In genomic region chr19:11912037-11912532, GRCm38 (mm10) we compare ENCODE assay signal across 8 mouse cellular contexts. TPM values are rescaled to one million over a fixed set of nuclear protein-coding genes. Genes with fewer than 3 reads are reported as not detected.
DNase-seq lines count a peak whose midpoint lies in the region; ATAC-seq and TF ChIP-seq lines count a peak whose summit lies in the region.

Gene Patl1 (plus strand): TSS chr19:11912399.

- WGBS in embryonic facial prominence, embryonic 13.5 days, result under 1% methylated on average over 23 of the region's 53 CpGs
- WGBS in kidney, adult 2 months, result under 1% methylated on average over 53 of the region's 53 CpGs
- WGBS in limb, embryonic 12.5 days, result under 1% methylated on average over 48 of the region's 53 CpGs
- WGBS in midbrain, embryonic 15.5 days, result under 1% methylated on average over 44 of the region's 53 CpGs
- 1% methylated on average over 53 of the region's 53 CpGs for WGBS in spleen, adult 2 months

- no peaks in the 10 kb centered on the region for H3K9me3 ChIP-seq in embryonic facial prominence, embryonic 13.5 days
- no peaks in the 10 kb centered on the region for H3K9me3 ChIP-seq in limb, embryonic 12.5 days
- H3K9me3 ChIP-seq in midbrain, embryonic 15.5 days, result no peaks in the 10 kb centered on the region

- no peak for TF ChIP-seq POLR2A in kidney, adult 2 months (IDR thresholded peaks at IDR 0.05; ENCODE audit: low read depth, low read length)
- peak; percentile 66 for TF ChIP-seq POLR2A in spleen, adult 2 months (IDR thresholded peaks at IDR 0.05; ENCODE audit: low read depth, low read length)

- peak; percentile 94 for DNase-seq in 3134 (ENCODE audit: extremely low read depth, insufficient read length, low spot score)
- peak; percentile 99 for DNase-seq in adrenal gland, postnatal 36 days
- DNase-seq in heart, adult 18-20 months, result peak; percentile 97 to 99
- peak; percentile 99 for DNase-seq in kidney, adult 2 months
- peak; percentile 95 to 96 for DNase-seq in spleen, adult 2 months (ENCODE audit: low read depth in 1 of 2, low spot score in 2 of 2)

- peaks cover 16% of the 10 kb centered on the region for H3K4me1 ChIP-seq in embryonic facial prominence, embryonic 13.5 days
- H3K4me1 ChIP-seq in kidney, adult 2 months (ENCODE audit: control insufficient read depth, insufficient read depth, low read length), result peaks cover 8% of the 10 kb centered on the region; the same call in 1 of the 2 replicates
- H3K4me1 ChIP-seq in limb, embryonic 12.5 days (replicated peaks), result peaks cover 8% of the 10 kb centered on the region
- peaks cover 28% of the 10 kb centered on the region for H3K4me1 ChIP-seq in midbrain, embryonic 15.5 days
- H3K4me1 ChIP-seq in spleen, adult 2 months (ENCODE audit: control insufficient read depth, insufficient read depth, insufficient read length), result peaks cover 3% of the 10 kb centered on the region

- H3K27ac ChIP-seq in embryonic facial prominence, embryonic 13.5 days, result peak within 1 kb of the TSS; percentile 93
- peak within 1 kb of the TSS; percentile 89 for H3K27ac ChIP-seq in kidney, adult 2 months (ENCODE audit: insufficient read depth, low read depth, low read length)
- peak within 1 kb of the TSS; percentile 95 for H3K27ac ChIP-seq in limb, embryonic 12.5 days
- peak within 1 kb of the TSS; percentile 90 for H3K27ac ChIP-seq in midbrain, embryonic 15.5 days
- peak within 1 kb of the TSS; percentile 82 for H3K27ac ChIP-seq in spleen, adult 2 months (ENCODE audit: insufficient read depth, low read length)

- no peaks in the 10 kb centered on the region for H3K27me3 ChIP-seq in embryonic facial prominence, embryonic 13.5 days
- H3K27me3 ChIP-seq in kidney, adult 2 months (replicated peaks; ENCODE audit: control insufficient read depth, insufficient read depth, low read length), result no peaks in the 10 kb centered on the region
- H3K27me3 ChIP-seq in limb, embryonic 12.5 days, result no peaks in the 10 kb centered on the region
- H3K27me3 ChIP-seq in midbrain, embryonic 15.5 days (replicated peaks), result no peaks in the 10 kb centered on the region
- H3K27me3 ChIP-seq in spleen, adult 2 months (ENCODE audit: control insufficient read depth, insufficient read depth, low read length), result no peaks in the 10 kb centered on the region

- H3K4me2 ChIP-seq in embryonic facial prominence, embryonic 13.5 days, result peak within 1 kb of the TSS; percentile 84
- peak within 1 kb of the TSS; percentile 73 for H3K4me2 ChIP-seq in limb, embryonic 12.5 days
- H3K4me2 ChIP-seq in midbrain, embryonic 15.5 days, result peak within 1 kb of the TSS; percentile 79

- peaks cover 13% of the 10 kb centered on the region for H3K36me3 ChIP-seq in embryonic facial prominence, embryonic 13.5 days
- no peaks in the 10 kb centered on the region for H3K36me3 ChIP-seq in kidney, adult 2 months (ENCODE audit: control insufficient read depth, insufficient read depth, low read length)
- H3K36me3 ChIP-seq in limb, embryonic 12.5 days, result peaks cover 19% of the 10 kb centered on the region; the same call in 1 of the 2 replicates
- peaks cover 3% of the 10 kb centered on the region; the same call in 1 of the 2 replicates for H3K36me3 ChIP-seq in midbrain, embryonic 15.5 days (replicated peaks)
- peaks cover 4% of the 10 kb centered on the region; the same call in 1 of the 2 replicates for H3K36me3 ChIP-seq in spleen, adult 2 months (ENCODE audit: control insufficient read depth, insufficient read depth, low read length)

- peak within 1 kb of the TSS; percentile 91 for H3K9ac ChIP-seq in embryonic facial prominence, embryonic 13.5 days
- peak within 1 kb of the TSS; percentile 77 for H3K9ac ChIP-seq in limb, embryonic 12.5 days (replicated peaks)
- H3K9ac ChIP-seq in midbrain, embryonic 15.5 days, result peak within 1 kb of the TSS; percentile 84

- peak within 1 kb of the TSS; percentile 84 for H3K4me3 ChIP-seq in embryonic facial prominence, embryonic 13.5 days
- H3K4me3 ChIP-seq in kidney, adult 2 months (ENCODE audit: insufficient read depth, low read depth, low read length), result peak within 1 kb of the TSS; percentile 95
- H3K4me3 ChIP-seq in limb, embryonic 12.5 days (replicated peaks), result peak within 1 kb of the TSS; percentile 82
- H3K4me3 ChIP-seq in midbrain, embryonic 15.5 days, result peak within 1 kb of the TSS; percentile 90
- peak within 1 kb of the TSS; percentile 88 for H3K4me3 ChIP-seq in spleen, adult 2 months (ENCODE audit: extremely low read depth, insufficient read depth, insufficient read length)

- TF ChIP-seq CTCF in kidney, adult 2 months (conservative IDR thresholded peaks at IDR 0.05; ENCODE audit: insufficient read depth, insufficient read length, low read depth, low read length), result no peak
- no peak for TF ChIP-seq CTCF in spleen, adult 2 months (IDR thresholded peaks at IDR 0.05; ENCODE audit: extremely low read depth, insufficient read depth, insufficient read length, insufficient replicate concordance)

- ATAC-seq in embryonic facial prominence, embryonic 13.5 days (ENCODE audit: insufficient number of reproducible peaks, insufficient read depth, low FRiP score, low TSS enrichment, low read depth), result peak; percentile 97
- peak; percentile 94 for ATAC-seq in limb, embryonic 12.5 days (ENCODE audit: insufficient number of reproducible peaks, insufficient read depth, low FRiP score, low TSS enrichment, low read depth)
- ATAC-seq in midbrain, embryonic 15.5 days (replicated peaks), result peak; percentile 97

RNA-seq across cellular contexts. Expression of gene Patl1, which starts in this region (rescaled TPM):
- 10 to 100 TPM; 25.0 to 28.2 TPM for total RNA-seq in adrenal gland, postnatal 36 days (2021)
- polyA plus RNA-seq in embryonic facial prominence, embryonic 13.5 days (2015; fragmentation: Nextera tagmentation; extraction: Ambion mirVana), result 18.9 and 20.5 TPM in 2 replicates
- 10 to 100 TPM; 24.7 to 27.3 TPM for total RNA-seq in heart, adult 18-20 months (2021)
- polyA plus RNA-seq in kidney, adult 2 months (2012; rRNA removed), result 13.9 and 17.6 TPM in 2 replicates
- polyA plus RNA-seq in limb, embryonic 12.5 days (2016; fragmentation: Nextera tagmentation; extraction: Ambion mirVana), result 17.8 and 20.2 TPM in 2 replicates
- 17.5 and 19.1 TPM in 2 replicates for polyA plus RNA-seq in midbrain, embryonic 15.5 days (2015; fragmentation: Nextera tagmentation; extraction: Ambion mirVana)
- 12.6 and 13.7 TPM in 2 replicates for polyA plus RNA-seq in spleen, adult 2 months (2012; rRNA removed)

Comparison
In these comparisons a context has a peak if more than half of its experiments do, and no peak if none do; other contexts are left out.
1. Peak in every context shown above with its lines: DNase-seq, ATAC-seq, H3K4me3 ChIP-seq and H3K27ac ChIP-seq.